Mouse (Mus musculus): ENCODE measurements around the gene Olfr191.
"Not testable (repeated sequence)": the region's sequence is repeated elsewhere in the genome, so short reads cannot be mapped to it uniquely, and the experiment has no call there.

The Olfr191 gene

GRCm38 (mm10) chr16:59089722-59090121, at the start of gene Olfr191:
Olfr191 (minus strand) TSS chr16:59089822.
- not testable (repeated sequence) for DNase-seq

GRCm38 (mm10) chr16:59130740-59131139, 41.1 kb upstream of the Olfr191 start:
- no peak for DNase-seq

GRCm38 (mm10) chr16:59120969-59121368, 31.3 kb upstream of the Olfr191 start, which contains the start of gene Olfr194:
Olfr194 (minus strand) TSS chr16:59121069.
- no peak for DNase-seq

- no peak for DNase-seq
These were observed 22.2 kb upstream of the Olfr191 start, which contains the start of gene Olfr193 for GRCm38 (mm10) chr16:59111781-59112180. Olfr193 (minus strand) TSS chr16:59111881.

- not testable (repeated sequence) for DNase-seq
These were observed 18.9 kb upstream of the Olfr191 start for GRCm38 (mm10) chr16:59108522-59108921.

GRCm38 (mm10) chr16:59105312-59105711, 15.7 kb upstream of the Olfr191 start:
- no peak for DNase-seq

GRCm38 (mm10) chr16:59081113-59081512, 8.5 kb downstream of the Olfr191 start:
- not testable (repeated sequence) for DNase-seq

- DNase-seq: no peak
These were observed 11.7 kb downstream of the Olfr191 start, which contains the start of gene Olfr190 for GRCm38 (mm10) chr16:59077905-59078304. Olfr190 (minus strand) TSS chr16:59078005.

GRCm38 (mm10) chr16:59073520-59073919, 16.1 kb downstream of the Olfr191 start:
- DNase-seq: no peak

GRCm38 (mm10) chr16:59071755-59072154, 17.9 kb downstream of the Olfr191 start:
- DNase-seq: no peak

- DNase-seq: not testable (repeated sequence)
These were observed 27.2 kb downstream of the Olfr191 start for GRCm38 (mm10) chr16:59062411-59062810.

- not testable (repeated sequence) for DNase-seq
These were observed 40.3 kb downstream of the Olfr191 start for GRCm38 (mm10) chr16:59049286-59049685.

GRCm38 (mm10) chr16:59048860-59049259, 40.8 kb downstream of the Olfr191 start:
- DNase-seq: no peak

- no peak for DNase-seq
These were observed 42.0 kb downstream of the Olfr191 start for GRCm38 (mm10) chr16:59047579-59047978.

GRCm38 (mm10) chr16:59045835-59046234, 43.8 kb downstream of the Olfr191 start:
- no peak for DNase-seq

GRCm38 (mm10) chr16:59039710-59040109, 49.9 kb downstream of the Olfr191 start, which contains the start of gene Olfr187:
Olfr187 (minus strand) TSS chr16:59039767.
- no peak for DNase-seq

All from right cerebral cortex, postnatal 25 days (tissue).